10 mouse cellular contexts compared by ENCODE assay signal in genomic region chr12:104473492-104473891, GRCm38 (mm10). TPM values are rescaled to one million over a fixed set of nuclear protein-coding genes. Genes with fewer than 3 reads are reported as not detected.
DNase-seq lines count a peak whose midpoint lies in the region; ATAC-seq and TF ChIP-seq lines count a peak whose summit lies in the region.
"Had no signal": no experiment of that assay in that cellular context is flagged by ENCODE, and none has a peak within 500 bp of the region (broad histone marks: within the 10 kb centered on the region; RNA-seq: fewer than 3 reads in every experiment).

No protein-coding gene starts in this region.

- WGBS in heart, embryonic 12.5 days, result 1% methylated on average over 17 of the region's 18 CpGs
- WGBS in embryonic facial prominence, embryonic 12.5 days, result 1% methylated on average over 16 of the region's 18 CpGs
- under 1% methylated on average over 17 of the region's 18 CpGs for WGBS in hindbrain, postnatal 0 days
- under 1% methylated on average over 16 of the region's 18 CpGs for WGBS in midbrain, embryonic 15.5 days

- no peak for ATAC-seq in heart, embryonic 12.5 days (ENCODE audit: insufficient number of reproducible peaks, low FRiP score)
- ATAC-seq in embryonic facial prominence, embryonic 12.5 days (ENCODE audit: insufficient number of reproducible peaks, insufficient read depth, low FRiP score, low TSS enrichment), result no peak
- ATAC-seq in hindbrain, postnatal 0 days, result no peak
- ATAC-seq in midbrain, embryonic 15.5 days (replicated peaks), result no peak

- intact Hi-C loops in left cerebral cortex, postnatal 10 days (cut with DNase I), result no loop called here

- no peak overlapping the region for H3K27ac ChIP-seq in heart, embryonic 12.5 days (ENCODE audit: poor library complexity, severe bottlenecking)
- peak overlapping the region; percentile 86 for H3K27ac ChIP-seq in embryonic facial prominence, embryonic 12.5 days
- no peak overlapping the region for H3K27ac ChIP-seq in hindbrain, postnatal 0 days
- no peak overlapping the region for H3K27ac ChIP-seq in midbrain, embryonic 15.5 days

- no peaks in the 10 kb centered on the region for H3K36me3 ChIP-seq in heart, embryonic 12.5 days
- no peaks in the 10 kb centered on the region for H3K36me3 ChIP-seq in embryonic facial prominence, embryonic 12.5 days
- H3K36me3 ChIP-seq in hindbrain, postnatal 0 days (ENCODE audit: insufficient read depth, low read length), result no peaks in the 10 kb centered on the region
- no peaks in the 10 kb centered on the region for H3K36me3 ChIP-seq in midbrain, embryonic 15.5 days (replicated peaks)

- peaks cover 27% of the 10 kb centered on the region for H3K4me1 ChIP-seq in heart, embryonic 12.5 days (replicated peaks)
- peaks cover 16% of the 10 kb centered on the region for H3K4me1 ChIP-seq in embryonic facial prominence, embryonic 12.5 days
- H3K4me1 ChIP-seq in hindbrain, postnatal 0 days (ENCODE audit: insufficient read depth, low read length), result peaks cover 3% of the 10 kb centered on the region; the same call in 1 of the 2 replicates
- peaks cover 24% of the 10 kb centered on the region for H3K4me1 ChIP-seq in midbrain, embryonic 15.5 days

- no peak overlapping the region for H3K9ac ChIP-seq in heart, embryonic 12.5 days
- H3K9ac ChIP-seq in embryonic facial prominence, embryonic 12.5 days, result peak overlapping the region; percentile 92
- H3K9ac ChIP-seq in hindbrain, postnatal 0 days (replicated peaks; ENCODE audit: low read length), result no peak overlapping the region
- no peak overlapping the region for H3K9ac ChIP-seq in midbrain, embryonic 15.5 days

- no peak for TF ChIP-seq CTCF in hindbrain, postnatal 0 days (IDR thresholded peaks at IDR 0.05; ENCODE audit: low read depth)

- H3K4me3 ChIP-seq in heart, embryonic 12.5 days, result peak overlapping the region; percentile 60
- H3K4me3 ChIP-seq in embryonic facial prominence, embryonic 12.5 days, result peak overlapping the region; percentile 69
- H3K4me3 ChIP-seq in hindbrain, postnatal 0 days (ENCODE audit: low read length), result peak overlapping the region; percentile 40
- H3K4me3 ChIP-seq in midbrain, embryonic 15.5 days, result peak overlapping the region; percentile 35; the same call in 1 of the 2 replicates

- H3K27me3 ChIP-seq in heart, embryonic 12.5 days (replicated peaks), result peaks cover 69% of the 10 kb centered on the region
- H3K27me3 ChIP-seq in embryonic facial prominence, embryonic 12.5 days, result peaks cover 33% of the 10 kb centered on the region
- H3K27me3 ChIP-seq in hindbrain, postnatal 0 days (ENCODE audit: insufficient read depth, low read length), result peaks cover 68% of the 10 kb centered on the region
- H3K27me3 ChIP-seq in midbrain, embryonic 15.5 days (replicated peaks), result peaks cover 69% of the 10 kb centered on the region

- DNase-seq in heart, adult 11 months, result no peak
- DNase-seq in hindbrain, postnatal 0 days (ENCODE audit: low spot score), result no peak
- DNase-seq in adipocyte (ENCODE audit: low spot score), result no peak
- no peak for DNase-seq in adrenal gland, postnatal 4 days (ENCODE audit: low spot score in 2 of 2)
- DNase-seq in left cerebral cortex, postnatal 10 days (ENCODE audit: extremely low spot score in 1 of 2, low spot score in 2 of 2), result no peak
- DNase-seq: adrenal gland, adult 8-10 months had no signal

- H3K4me2 ChIP-seq in heart, embryonic 12.5 days, result peak overlapping the region; percentile 94
- H3K4me2 ChIP-seq in embryonic facial prominence, embryonic 12.5 days (replicated peaks), result peak overlapping the region; percentile 92
- peak overlapping the region; percentile 67 for H3K4me2 ChIP-seq in hindbrain, postnatal 0 days (ENCODE audit: low read depth, low read length)
- peak overlapping the region; percentile 64; the same call in 1 of the 2 replicates for H3K4me2 ChIP-seq in midbrain, embryonic 15.5 days

- no peaks in the 10 kb centered on the region for H3K9me3 ChIP-seq in heart, embryonic 12.5 days (replicated peaks)
- no peaks in the 10 kb centered on the region for H3K9me3 ChIP-seq in embryonic facial prominence, embryonic 12.5 days
- H3K9me3 ChIP-seq in hindbrain, postnatal 0 days (ENCODE audit: low read length), result no peaks in the 10 kb centered on the region
- no peaks in the 10 kb centered on the region for H3K9me3 ChIP-seq in midbrain, embryonic 15.5 days

RNA-seq across cellular contexts. Expression of gene Gsc, which starts 0.4 kb away (rescaled TPM):
- 0.30 and 0.31 TPM in 2 replicates for polyA plus RNA-seq in heart, embryonic 12.5 days (2016; fragmentation: Nextera tagmentation; extraction: Ambion mirVana)
- 47.2 and 64.8 TPM in 2 replicates for polyA plus RNA-seq in embryonic facial prominence, embryonic 12.5 days (2016; fragmentation: Nextera tagmentation; extraction: Ambion mirVana)
- total RNA-seq in hindbrain, postnatal 0 days (2014; rRNA removed), result not detected in 2 replicates
- polyA plus RNA-seq in hindbrain, postnatal 0 days (2015; fragmentation: Nextera tagmentation; extraction: Ambion mirVana), result not detected in 2 replicates
- polyA plus RNA-seq in midbrain, embryonic 15.5 days (2015; fragmentation: Nextera tagmentation; extraction: Ambion mirVana), result 0.13 and 0.26 TPM in 2 replicates
- under 1 TPM; 0.31 to 0.39 TPM for total RNA-seq in adrenal gland, postnatal 4 days (2021)
- not detected for total RNA-seq in left cerebral cortex, postnatal 10 days (2021)
- total RNA-seq: layer of hippocampus, adult 18-20 months had no signal

Comparison
In these comparisons a context has a peak if more than half of its experiments do, and no peak if none do; other contexts are left out.
1. RNA of gene Gsc, which starts 0.4 kb away (polyA plus RNA-seq): 47.2 to 64.8 TPM in embryonic facial prominence, embryonic 12.5 days; 0.30 to 0.31 TPM in heart, embryonic 12.5 days, 0.13 to 0.26 TPM in midbrain, embryonic 15.5 days and not detected in hindbrain, postnatal 0 days; every median in the first group is over 10 times any median in the second.
2. Peak in every context shown above with its lines, with median percentiles within 50 percentile points of each other: H3K4me2 ChIP-seq and H3K4me3 ChIP-seq.